Mouse (Mus musculus) CH12.LX (cell line): Measurements from ENCODE around the gene Usp19. TPM values are rescaled to one million over a fixed set of nuclear protein-coding genes. Genes with fewer than 3 reads are reported as not detected.

Experiments
- DNase-seq: peaks from one replicate; pipeline ENCODE4 v3.0.0-alpha.2; 2013; ENCODE audit errors: extremely low read depth
- H3K27ac ChIP-seq: 2 replicates; pipeline ENCODE4 v1.5.1; 2012; ENCODE audit warnings: low read depth, mild to moderate bottlenecking, control low read depth, moderate library complexity; ENCODE audit not compliant: insufficient read depth
- H3K27me3 ChIP-seq: replicated peaks from 2 replicates; pipeline ENCODE3; 2012; ENCODE audit warnings: inconsistent platforms
- H3K36me3 ChIP-seq, 2 experiments: replicated peaks in 1 of 2; 2 replicates each; pipeline versions ENCODE3 to v1.6.1; 2012; ENCODE audit warnings: inconsistent platforms in 1 of 2, low read length in 1 of 2, mild to moderate bottlenecking in 1 of 2, mixed read lengths in 1 of 2, moderate library complexity in 1 of 2; ENCODE audit not compliant: control insufficient read depth in 1 of 2, insufficient read depth in 1 of 2
- H3K4me1 ChIP-seq, 2 experiments: 2 replicates each; pipeline ENCODE4 v1.6.1; 2012; ENCODE audit warnings: inconsistent platforms in 1 of 2, moderate library complexity in 1 of 2; ENCODE audit not compliant: insufficient read depth in 2 of 2, control insufficient read depth in 1 of 2
- H3K4me2 ChIP-seq: 2 replicates; pipeline ENCODE4 v1.6.1; 2012; ENCODE audit warnings: low read depth, mild to moderate bottlenecking, control low read depth; ENCODE audit not compliant: poor library complexity, insufficient read depth, severe bottlenecking
- H3K4me3 ChIP-seq, 3 experiments: fragments of 150-350 bp in 1 of 3; sonication (generic) in 1 of 3; replicated peaks in 1 of 3; 2 replicates each; pipeline versions ENCODE3 to v1.5.1; 2011 to 2012; ENCODE audit warnings: low read depth in 2 of 3, low read length in 2 of 3, mild to moderate bottlenecking in 2 of 3, moderate library complexity in 2 of 3, control low read depth in 1 of 3, improper control_type of control experiment in 1 of 3, inconsistent platforms in 1 of 3, mixed read lengths in 1 of 3; ENCODE audit not compliant: poor library complexity in 1 of 3
- H3K79me2 ChIP-seq: replicated peaks from 2 replicates; pipeline ENCODE4 v1.6.1; 2012; ENCODE audit warnings: mild to moderate bottlenecking, moderate library complexity; ENCODE audit not compliant: control insufficient read depth, poor library complexity, insufficient read depth, severe bottlenecking; ENCODE audit errors: extremely low read depth
- H3K9ac ChIP-seq: 2 replicates; pipeline ENCODE4 v1.6.1; 2012; ENCODE audit warnings: low read depth, mild to moderate bottlenecking, control low read depth, moderate library complexity; ENCODE audit not compliant: insufficient read depth
- H3K9me3 ChIP-seq: replicated peaks from 2 replicates; pipeline ENCODE3; 2012; ENCODE audit warnings: low read length, inconsistent platforms, mixed read lengths
- BHLHE40 ChIP-seq: IDR thresholded peaks from 2 replicates; pipeline ENCODE4 v1.6.1; 2011; ENCODE audit warnings: mild to moderate bottlenecking, low read depth, low read length, improper control_type of control experiment
- ELF1 ChIP-seq: IDR thresholded peaks from 2 replicates; pipeline ENCODE4 v1.6.1; 2014; ENCODE audit warnings: low read depth, mild to moderate bottlenecking, inconsistent platforms, low read length, improper control_type of control experiment
- ETS1 ChIP-seq: conservative IDR thresholded peaks from 2 replicates; pipeline ENCODE4 v1.6.1; 2012; ENCODE audit warnings: low read depth, mild to moderate bottlenecking, inconsistent platforms, low read length, improper control_type of control experiment, moderate library complexity
- GABPA ChIP-seq: IDR thresholded peaks from 2 replicates; pipeline ENCODE4 v1.6.1; 2012; ENCODE audit warnings: low read depth, low read length, improper control_type of control experiment, inconsistent platforms; ENCODE audit not compliant: insufficient replicate concordance
- HCFC1 ChIP-seq: IDR thresholded peaks from 2 replicates; pipeline ENCODE4 v1.6.1; 2012; ENCODE audit warnings: low read depth, mild to moderate bottlenecking, inconsistent platforms, low read length, improper control_type of control experiment
- JUN ChIP-seq: IDR thresholded peaks from 2 replicates; pipeline ENCODE4 v1.6.1; 2011; ENCODE audit warnings: low read depth, mild to moderate bottlenecking, low read length, improper control_type of control experiment, moderate library complexity; ENCODE audit not compliant: insufficient read depth
- JUND ChIP-seq: conservative IDR thresholded peaks from 2 replicates; pipeline ENCODE4 v1.6.1; 2011; ENCODE audit warnings: low read depth, low read length, improper control_type of control experiment
- MAFK ChIP-seq: IDR thresholded peaks from 2 replicates; pipeline ENCODE4 v1.6.1; 2011; ENCODE audit warnings: low read length, improper control_type of control experiment; ENCODE audit not compliant: insufficient replicate concordance
- MAX ChIP-seq: IDR thresholded peaks from 2 replicates; pipeline ENCODE4 v1.6.1; 2011; ENCODE audit warnings: low read length, improper control_type of control experiment
- MAZ ChIP-seq: IDR thresholded peaks from 2 replicates; pipeline ENCODE4 v1.6.1; 2012; ENCODE audit warnings: low read depth, mild to moderate bottlenecking, inconsistent platforms, low read length, improper control_type of control experiment, moderate library complexity
- MXI1 ChIP-seq: IDR thresholded peaks from 2 replicates; pipeline ENCODE4 v1.6.1; 2011; ENCODE audit warnings: mild to moderate bottlenecking, low read depth, low read length, improper control_type of control experiment
- MYC ChIP-seq: IDR thresholded peaks from 2 replicates; pipeline ENCODE4 v1.6.1; 2011; ENCODE audit warnings: low read depth, mild to moderate bottlenecking, improper control_type of control experiment, low read length
- POLR2AphosphoS2 ChIP-seq: IDR thresholded peaks from 2 replicates; pipeline ENCODE4 v1.6.1; 2011; ENCODE audit warnings: low read depth, low read length, improper control_type of control experiment
- RAD21 ChIP-seq: IDR thresholded peaks from 2 replicates; pipeline ENCODE4 v1.6.1; 2011; ENCODE audit warnings: low read depth, mild to moderate bottlenecking, low read length, improper control_type of control experiment, moderate library complexity
- SIN3A ChIP-seq: IDR thresholded peaks from 2 replicates; pipeline ENCODE4 v1.6.1; 2012; ENCODE audit warnings: low read length, improper control_type of control experiment, inconsistent platforms
- TCF12 ChIP-seq: IDR thresholded peaks from 2 replicates; pipeline ENCODE4 v1.6.1; 2014; ENCODE audit warnings: low read depth, mild to moderate bottlenecking, inconsistent platforms, low read length, improper control_type of control experiment
- USF1 ChIP-seq: IDR thresholded peaks from 2 replicates; pipeline ENCODE4 v1.6.1; 2014; ENCODE audit warnings: low read depth, mild to moderate bottlenecking, inconsistent platforms, low read length, improper control_type of control experiment
- ZMIZ1 ChIP-seq: IDR thresholded peaks from 2 replicates; pipeline ENCODE4 v1.6.1; 2012; ENCODE audit warnings: low read depth, mild to moderate bottlenecking, inconsistent platforms, low read length, improper control_type of control experiment
- ZNF384 ChIP-seq: IDR thresholded peaks from 2 replicates; pipeline ENCODE4 v1.6.1; 2012; ENCODE audit warnings: low read depth, low read length, improper control_type of control experiment, inconsistent platforms
- dilution Hi-C: fragments of 300-500 bp; cut with MboI; formaldehyde crosslinking; loops from 2 replicates; pipeline ENCODE4 v1.14.3; 2020; ENCODE audit warnings: low sequenced_read_pairs; ENCODE audit not compliant: extremely low pct_unique_long_range_greater_than_20kb, extremely low pct_ligation_motif_present
- in situ Hi-C: fragments of 300-500 bp; cut with MboI; formaldehyde crosslinking; loops from 3 replicates; pipeline ENCODE4 v1.14.3; 2019; ENCODE audit warnings: low sequenced_read_pairs, low pct_ligation_motif_present, low pct_unique_long_range_greater_than_20kb, mixed read lengths
- polyA plus RNA-seq: library from polyadenylated mRNA; unstranded; fragments of >175 nt; gene quantifications from 2 replicates; pipeline ENCODE4 v1.2.1, GENCODE M21; 2012; ENCODE audit warnings: low read depth; ENCODE audit not compliant: insufficient read length
- total RNA-seq, 2 experiments: library from RNA; depleted of rRNA; stranded (reverse); fragments of 300-350 nt in 1 of 2; fragments of >200 nt in 1 of 2; gene quantifications; 2 replicates each; pipeline ENCODE4 v1.2.3; 2012 to 2014

Usp19 gene
- total and polyA plus RNA-seq, 3 experiments: 36.5 to 106 (median 69.9) TPM

GRCm38 (mm10) chr9:108517931-108518332, 27.5 kb downstream of the Usp19 start:
- Histone ChIP-seq H3K27ac (peak overlapping the region; percentile 82), H3K36me3 (peaks cover 28 to 57% of the 10 kb centered on the region in 2 experiments), H3K4me2 (peak overlapping the region; percentile 47), H3K27me3 (no peaks in the 10 kb centered on the region), H3K9me3 (no peaks in the 10 kb centered on the region), H3K4me3 (peak overlapping the region; percentile 85 to 95 (median 91)), H3K79me2 (peaks cover 47% of the 10 kb centered on the region), H3K4me1 (peaks cover 4 to 38% of the 10 kb centered on the region in 2 experiments; a peak in 3 of 4 replicates), H3K9ac (peak overlapping the region; percentile 100)
- in situ Hi-C loops: no loop called here
- TF ChIP-seq MAFK: no peak
- no peak for TF ChIP-seq ZMIZ1
- peak; percentile 69 for TF ChIP-seq HCFC1
- TF ChIP-seq SIN3A: peak; percentile 34; the same call in 1 of the 2 replicates
- TF ChIP-seq TCF12: no peak
- TF ChIP-seq MYC: peak; percentile 44; the same call in 1 of the 2 replicates
- TF ChIP-seq ZNF384: peak; percentile 60; the same call in 1 of the 2 replicates
- TF ChIP-seq MXI1: peak; percentile 59
- no peak for TF ChIP-seq MAZ
- no peak for TF ChIP-seq POLR2AphosphoS2
- TF ChIP-seq BHLHE40: no peak
- 0 out of 2 replicates have a peak, but pooled peaks have one; percentile 32 for TF ChIP-seq ELF1
- peak; percentile 74 for DNase-seq
- dilution Hi-C loops: no loop called here

GRCm38 (mm10) chr9:108521604-108522003, 31.2 kb downstream of the Usp19 start:
- dilution Hi-C loops: no loop called here

More at GRCm38 (mm10) chr9:108521604-108522003, 31.2 kb downstream of the Usp19 start:
- H3K4me1 ChIP-seq: peaks cover 4 to 46% of the 10 kb centered on the region in 2 experiments; a peak in 3 of 4 replicates
- no peak overlapping the region for H3K4me3 ChIP-seq
- peak overlapping the region; percentile 21 for H3K4me2 ChIP-seq
- H3K27ac ChIP-seq: no peak overlapping the region
- H3K79me2 ChIP-seq: peaks cover 81% of the 10 kb centered on the region
- peaks cover 12 to 47% of the 10 kb centered on the region in 2 experiments for H3K36me3 ChIP-seq
- H3K9me3 ChIP-seq: no peaks in the 10 kb centered on the region
- in situ Hi-C loops: no loop called here
- DNase-seq: no peak
- TF ChIP-seq JUN: peak; percentile 18; the same call in 1 of the 2 replicates
- no peak for TF ChIP-seq RAD21
- TF ChIP-seq USF1: no peak
- no peak for TF ChIP-seq MAX
- no peak for TF ChIP-seq HCFC1
- no peak for TF ChIP-seq BHLHE40
- peak; percentile 42; the same call in 1 of the 2 replicates for TF ChIP-seq JUND
- TF ChIP-seq MXI1: no peak
- TF ChIP-seq GABPA: no peak
- TF ChIP-seq ETS1: no peak
- no peak overlapping the region for H3K9ac ChIP-seq
- no peaks in the 10 kb centered on the region for H3K27me3 ChIP-seq
